Mouse (Mus musculus) CH12.LX (cell line): ENCODE data around the gene Ndufs1. TPM values are rescaled to one million over a fixed set of nuclear protein-coding genes. Genes with fewer than 3 reads are reported as not detected.

ENCODE experiments used
- DNase-seq: peaks from one replicate; pipeline ENCODE4 v3.0.0-alpha.2; 2013; ENCODE audit errors: extremely low read depth
- H3K27ac ChIP-seq: 2 replicates; pipeline ENCODE4 v1.5.1; 2012; ENCODE audit warnings: low read depth, mild to moderate bottlenecking, control low read depth, moderate library complexity; ENCODE audit not compliant: insufficient read depth
- H3K27me3 ChIP-seq: replicated peaks from 2 replicates; pipeline ENCODE3; 2012; ENCODE audit warnings: inconsistent platforms
- H3K36me3 ChIP-seq, 2 experiments: replicated peaks in 1 of 2; 2 replicates each; pipeline versions ENCODE3 to v1.6.1; 2012; ENCODE audit warnings: inconsistent platforms in 1 of 2, low read length in 1 of 2, mild to moderate bottlenecking in 1 of 2, mixed read lengths in 1 of 2, moderate library complexity in 1 of 2; ENCODE audit not compliant: control insufficient read depth in 1 of 2, insufficient read depth in 1 of 2
- H3K4me1 ChIP-seq, 2 experiments: 2 replicates each; pipeline ENCODE4 v1.6.1; 2012; ENCODE audit warnings: inconsistent platforms in 1 of 2, moderate library complexity in 1 of 2; ENCODE audit not compliant: insufficient read depth in 2 of 2, control insufficient read depth in 1 of 2
- H3K4me2 ChIP-seq: 2 replicates; pipeline ENCODE4 v1.6.1; 2012; ENCODE audit warnings: low read depth, mild to moderate bottlenecking, control low read depth; ENCODE audit not compliant: poor library complexity, insufficient read depth, severe bottlenecking
- H3K4me3 ChIP-seq, 3 experiments: fragments of 150-350 bp in 1 of 3; sonication (generic) in 1 of 3; replicated peaks in 1 of 3; 2 replicates each; pipeline versions ENCODE3 to v1.5.1; 2011 to 2012; ENCODE audit warnings: low read depth in 2 of 3, low read length in 2 of 3, mild to moderate bottlenecking in 2 of 3, moderate library complexity in 2 of 3, control low read depth in 1 of 3, improper control_type of control experiment in 1 of 3, inconsistent platforms in 1 of 3, mixed read lengths in 1 of 3; ENCODE audit not compliant: poor library complexity in 1 of 3
- H3K79me2 ChIP-seq: replicated peaks from 2 replicates; pipeline ENCODE4 v1.6.1; 2012; ENCODE audit warnings: mild to moderate bottlenecking, moderate library complexity; ENCODE audit not compliant: control insufficient read depth, poor library complexity, insufficient read depth, severe bottlenecking; ENCODE audit errors: extremely low read depth
- H3K9ac ChIP-seq: 2 replicates; pipeline ENCODE4 v1.6.1; 2012; ENCODE audit warnings: low read depth, mild to moderate bottlenecking, control low read depth, moderate library complexity; ENCODE audit not compliant: insufficient read depth
- H3K9me3 ChIP-seq: replicated peaks from 2 replicates; pipeline ENCODE3; 2012; ENCODE audit warnings: low read length, inconsistent platforms, mixed read lengths
- CHD1 ChIP-seq: IDR thresholded peaks from 2 replicates; pipeline ENCODE4 v1.6.1; 2012; ENCODE audit warnings: low read depth, low read length, improper control_type of control experiment, inconsistent platforms
- CHD2 ChIP-seq: IDR thresholded peaks from 2 replicates; pipeline ENCODE4 v1.6.1; 2011; ENCODE audit warnings: low read length, improper control_type of control experiment
- CTCF ChIP-seq, 2 experiments: IDR thresholded peaks in 1 of 2; conservative IDR thresholded peaks in 1 of 2; 2 replicates each; pipeline ENCODE4 v1.5.1; 2011 to 2012; ENCODE audit warnings: low read depth in 2 of 2, low read length in 2 of 2, improper control_type of control experiment in 1 of 2, inconsistent platforms in 1 of 2, mild to moderate bottlenecking in 1 of 2, moderate library complexity in 1 of 2
- KAT2A ChIP-seq: IDR thresholded peaks from 2 replicates; pipeline ENCODE4 v1.6.1; 2012; ENCODE audit warnings: low read length, improper control_type of control experiment, inconsistent platforms; ENCODE audit not compliant: insufficient replicate concordance
- MAX ChIP-seq: IDR thresholded peaks from 2 replicates; pipeline ENCODE4 v1.6.1; 2011; ENCODE audit warnings: low read length, improper control_type of control experiment
- MAZ ChIP-seq: IDR thresholded peaks from 2 replicates; pipeline ENCODE4 v1.6.1; 2012; ENCODE audit warnings: low read depth, mild to moderate bottlenecking, inconsistent platforms, low read length, improper control_type of control experiment, moderate library complexity
- RAD21 ChIP-seq: IDR thresholded peaks from 2 replicates; pipeline ENCODE4 v1.6.1; 2011; ENCODE audit warnings: low read depth, mild to moderate bottlenecking, low read length, improper control_type of control experiment, moderate library complexity
- RCOR1 ChIP-seq: conservative IDR thresholded peaks from 2 replicates; pipeline ENCODE4 v1.6.1; 2012; ENCODE audit warnings: low read depth, mild to moderate bottlenecking, inconsistent platforms, low read length, improper control_type of control experiment
- SIN3A ChIP-seq: IDR thresholded peaks from 2 replicates; pipeline ENCODE4 v1.6.1; 2012; ENCODE audit warnings: low read length, improper control_type of control experiment, inconsistent platforms
- SMC3 ChIP-seq: IDR thresholded peaks from 2 replicates; pipeline ENCODE4 v1.6.1; 2011; ENCODE audit warnings: low read depth, low read length, improper control_type of control experiment
- USF2 ChIP-seq: conservative IDR thresholded peaks from 2 replicates; pipeline ENCODE4 v1.6.1; 2011; ENCODE audit warnings: low read depth, low read length, improper control_type of control experiment
- dilution Hi-C: fragments of 300-500 bp; cut with MboI; formaldehyde crosslinking; loops from 2 replicates; pipeline ENCODE4 v1.14.3; 2020; ENCODE audit warnings: low sequenced_read_pairs; ENCODE audit not compliant: extremely low pct_unique_long_range_greater_than_20kb, extremely low pct_ligation_motif_present
- in situ Hi-C: fragments of 300-500 bp; cut with MboI; formaldehyde crosslinking; loops from 3 replicates; pipeline ENCODE4 v1.14.3; 2019; ENCODE audit warnings: low sequenced_read_pairs, low pct_ligation_motif_present, low pct_unique_long_range_greater_than_20kb, mixed read lengths
- polyA plus RNA-seq: library from polyadenylated mRNA; unstranded; fragments of >175 nt; gene quantifications from 2 replicates; pipeline ENCODE4 v1.2.1, GENCODE M21; 2012; ENCODE audit warnings: low read depth; ENCODE audit not compliant: insufficient read length
- total RNA-seq, 2 experiments: library from RNA; depleted of rRNA; stranded (reverse); fragments of 300-350 nt in 1 of 2; fragments of >200 nt in 1 of 2; gene quantifications; 2 replicates each; pipeline ENCODE4 v1.2.3; 2012 to 2014

Ndufs1 gene
- total and polyA plus RNA-seq, 3 experiments, result 56.9 to 139 (median 104) TPM

GRCm38 (mm10) chr1:63219277-63219676 lies 42.6 kb upstream of the Ndufs1 start:
- in situ Hi-C loops, result no loop called here
- H3K4me3 ChIP-seq, result no peak overlapping the region
- TF ChIP-seq CTCF (conservative IDR thresholded peaks at IDR 0.05 in 1 of 2, IDR thresholded peaks at IDR 0.05 in 1 of 2; ENCODE audit: low read depth in 2 of 2, low read length in 2 of 2) (peak in 1 of 2 experiments; percentile 28; a peak in 2 of 4 replicates), RCOR1 (no peak), CHD1 (no peak)
- no peaks in the 10 kb centered on the region for H3K79me2 ChIP-seq
- no peak overlapping the region for H3K9ac ChIP-seq
- H3K4me1 ChIP-seq, result no peaks in the 10 kb centered on the region
- no peaks in the 10 kb centered on the region for H3K36me3 ChIP-seq
- no peak overlapping the region for H3K4me2 ChIP-seq
- peaks cover 5% of the 10 kb centered on the region for H3K9me3 ChIP-seq
- no peak overlapping the region for H3K27ac ChIP-seq
- no peaks in the 10 kb centered on the region for H3K27me3 ChIP-seq
- no peak for DNase-seq
- dilution Hi-C loops, result no loop called here

- Histone ChIP-seq H3K4me3 (no peak overlapping the region), H3K4me2 (no peak overlapping the region), H3K4me1 (no peaks in the 10 kb centered on the region), H3K9me3 (peaks cover 5% of the 10 kb centered on the region), H3K27ac (no peak overlapping the region), H3K36me3 (no peaks in the 10 kb centered on the region), H3K27me3 (no peaks in the 10 kb centered on the region), H3K79me2 (no peaks in the 10 kb centered on the region), H3K9ac (no peak overlapping the region)
- no peak for DNase-seq
- dilution Hi-C loops, result no loop called here
- in situ Hi-C loops, result no loop called here
- TF ChIP-seq SMC3, result no peak
- no peak for TF ChIP-seq CHD2
- no peak for TF ChIP-seq USF2
- no peak for TF ChIP-seq RAD21
- TF ChIP-seq KAT2A, result no peak
- no peak for TF ChIP-seq SIN3A
- no peak for TF ChIP-seq MAX
Observed at GRCm38 (mm10) chr1:63214631-63215030, 38.0 kb upstream of the Ndufs1 start.

GRCm38 (mm10) chr1:63214271-63214558 lies 37.6 kb upstream of the Ndufs1 start, which contains the start of gene Gpr1:
TSS of gene Gpr1 (minus strand) at chr1:63214543.
- in situ Hi-C loops (no loop called here), dilution Hi-C loops (no loop called here)
- no peaks in the 10 kb centered on the region for H3K36me3 ChIP-seq
- H3K4me3 ChIP-seq, result no peak within 1 kb of the TSS
- no peaks in the 10 kb centered on the region for H3K79me2 ChIP-seq
- no peak for TF ChIP-seq MAZ
- H3K4me1 ChIP-seq, result no peaks in the 10 kb centered on the region
- H3K4me2 ChIP-seq, result no peak within 1 kb of the TSS
- peaks cover 3% of the 10 kb centered on the region for H3K9me3 ChIP-seq
- H3K27ac ChIP-seq, result no peak within 1 kb of the TSS
- no peak for DNase-seq
- H3K9ac ChIP-seq, result no peak within 1 kb of the TSS
- no peaks in the 10 kb centered on the region for H3K27me3 ChIP-seq
